ENCODE assay signal across 22 mouse cellular contexts in genomic region chrX:157355521-157355920, GRCm38 (mm10).
"Had no signal": no experiment of that assay in that cellular context is flagged by ENCODE, and none has a peak within 500 bp of the region (broad histone marks: within the 10 kb centered on the region; RNA-seq: fewer than 3 reads in every experiment).

No protein-coding gene starts in this region.

- ATAC-seq: hindbrain, embryonic 16.5 days; hindbrain, postnatal 0 days; inflammation-experienced regulatory T-cells, adult 6 months; intestine, embryonic 15.5 days; intestine, embryonic 16.5 days; intestine, postnatal 0 days had no signal

- DNase-seq: heart, postnatal 10 days; heart, postnatal 14 days; heart, postnatal 36 days; heart, postnatal 4 days; kidney, adult 11 months; kidney, adult 18-20 months; kidney, adult 2 months; kidney, adult 8-10 months; kidney, adult 9 months; kidney, postnatal 10 days; kidney, postnatal 14 days; kidney, postnatal 25 days; kidney, postnatal 36 days; kidney, postnatal 4 days; layer of hippocampus, adult 9-11 months; layer of hippocampus, postnatal 36 days had no signal
